Mouse (Mus musculus) kidney, adult 18-20 months (tissue): ENCODE data around the gene Nup98.

Source experiments
- DNase-seq: peaks from one replicate; pipeline ENCODE4 v3.0.0; 2021

The Nup98 gene

DNA sequence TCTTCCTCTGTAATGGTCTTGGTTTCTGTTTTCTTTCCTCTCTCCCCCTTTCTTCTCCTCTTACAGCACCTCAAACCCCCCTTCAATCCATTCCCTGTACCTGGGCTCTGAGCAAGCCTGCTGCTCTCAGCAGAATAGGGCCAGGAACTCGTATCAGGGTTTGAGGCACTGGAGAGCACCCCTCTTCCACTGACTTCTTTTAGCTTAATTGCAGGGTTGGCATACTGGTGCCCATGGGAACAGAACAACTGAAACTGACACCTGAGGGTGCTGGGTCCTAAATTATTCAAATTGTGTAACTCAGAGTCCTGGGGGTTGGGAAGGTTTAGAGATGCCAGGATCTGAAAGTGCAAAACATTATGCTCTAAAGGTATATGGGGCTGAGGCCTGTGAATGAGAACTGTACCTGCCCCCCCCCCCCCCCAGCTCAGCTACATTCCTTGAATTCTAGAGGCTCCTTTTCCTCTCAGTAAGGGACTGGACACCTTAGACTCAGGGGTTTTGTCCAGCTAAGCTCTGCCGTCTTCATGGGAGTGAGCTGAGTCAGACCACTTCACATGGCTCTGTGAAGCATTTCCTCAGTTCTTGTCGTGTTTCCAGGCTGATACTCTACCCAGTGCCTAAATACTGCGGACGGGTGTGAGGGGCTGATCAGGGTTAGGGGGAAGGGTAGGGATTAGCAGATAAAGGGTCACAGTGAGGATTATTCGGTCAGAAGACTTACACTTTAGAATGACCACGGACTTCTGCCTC, 93.2 kb downstream of the Nup98 start, which contains the start of gene Chrna10:
Gene Chrna10 (minus strand): TSS at position 250 of the 753 bp plus-strand sequence.
- DNase-seq: no peak

- no peak for DNase-seq
Measured at GRCm38 (mm10) chr7:102113151-102113729, 96.7 kb downstream of the Nup98 start.

DNA sequence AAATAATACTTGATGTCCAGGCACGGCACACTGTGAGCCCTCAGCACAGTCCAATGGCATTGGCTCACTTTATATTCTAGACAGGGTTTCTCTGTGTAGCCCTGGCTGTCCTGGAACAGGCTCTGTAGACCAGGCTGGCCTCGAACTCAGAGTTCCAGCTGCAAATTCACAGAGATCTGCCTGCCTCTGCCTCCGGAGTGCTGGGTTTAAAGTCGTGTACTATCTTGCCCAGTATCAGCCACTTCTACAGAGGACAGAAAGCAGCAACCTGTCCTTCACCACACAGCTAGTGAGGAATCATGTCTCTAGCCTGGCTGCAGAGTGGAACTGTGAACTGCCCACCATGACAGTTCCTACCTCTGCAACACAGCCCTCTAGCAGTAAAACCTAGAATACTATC, 100.2 kb downstream of the Nup98 start:
- no peak for DNase-seq

DNA sequence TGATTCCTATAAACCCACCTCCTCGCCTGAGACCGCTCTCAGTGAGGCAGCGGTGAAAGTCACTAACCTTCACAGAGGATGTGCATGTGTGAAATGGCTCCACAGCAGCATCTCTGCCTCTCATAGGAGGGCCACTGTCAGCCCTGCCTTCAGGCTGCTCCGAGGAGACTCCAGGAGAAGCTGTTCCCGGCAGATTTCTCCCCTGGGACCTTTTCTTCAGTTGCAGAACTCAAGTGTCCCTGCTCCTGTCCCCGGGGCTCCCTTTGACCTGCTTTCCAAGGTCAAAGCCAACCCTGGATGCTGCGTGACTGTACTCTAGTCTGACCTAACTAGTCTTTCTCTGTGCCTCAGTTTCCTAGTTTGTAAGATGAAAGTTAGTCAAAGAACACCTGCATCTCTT, 100.8 kb downstream of the Nup98 start, which contains the start of gene Art5:
Gene Art5 (minus strand): TSS at position 319 of the 400 bp plus-strand sequence.
- no peak for DNase-seq

DNA sequence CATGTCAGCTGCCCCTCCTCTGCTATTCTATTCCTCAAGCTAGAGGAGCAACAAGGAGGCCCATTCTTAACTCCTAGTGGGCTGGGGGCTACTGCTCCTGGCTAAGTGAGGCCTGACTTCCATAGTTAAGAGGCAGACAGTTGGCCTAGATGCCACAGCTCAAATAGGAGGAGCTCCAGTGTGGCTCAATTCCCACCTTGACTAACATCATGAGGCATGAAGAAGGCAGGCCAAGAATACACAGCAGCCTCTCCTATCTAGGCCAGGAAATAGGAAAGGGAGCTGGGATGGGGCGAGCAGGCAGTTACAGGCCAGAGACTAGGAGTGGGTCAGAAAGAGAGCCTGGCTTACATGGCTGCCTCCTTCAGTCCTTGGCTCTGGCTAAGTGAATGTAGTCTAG, 101.8 kb downstream of the Nup98 start:
- DNase-seq: no peak

DNA sequence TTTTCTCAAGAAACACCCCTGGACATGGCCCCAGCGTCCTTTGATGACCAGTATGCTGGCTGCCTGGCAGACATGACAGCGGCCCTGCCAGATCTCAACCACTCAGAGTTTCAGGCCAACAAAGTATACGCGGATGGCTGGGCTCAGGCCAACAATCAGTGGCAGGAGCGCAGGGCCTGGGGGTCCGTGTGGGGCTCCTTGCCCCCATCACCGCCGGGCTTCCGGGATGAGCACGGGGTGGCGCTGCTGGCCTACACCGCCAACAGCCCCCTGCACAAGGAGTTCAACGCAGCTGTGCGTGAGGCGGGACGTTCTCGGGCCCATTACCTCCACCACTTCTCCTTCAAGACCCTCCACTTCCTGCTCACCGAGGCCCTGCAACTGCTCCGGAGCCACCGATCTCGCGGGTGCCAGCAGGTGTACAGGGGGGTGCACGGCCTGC, 103.3 kb downstream of the Nup98 start:
- DNase-seq: no peak

- DNase-seq: no peak
Measured at GRCm38 (mm10) chr7:102104126-102104525, 105.8 kb downstream of the Nup98 start.

- DNase-seq: no peak
Measured at GRCm38 (mm10) chr7:102103555-102103954, 106.4 kb downstream of the Nup98 start.

DNA sequence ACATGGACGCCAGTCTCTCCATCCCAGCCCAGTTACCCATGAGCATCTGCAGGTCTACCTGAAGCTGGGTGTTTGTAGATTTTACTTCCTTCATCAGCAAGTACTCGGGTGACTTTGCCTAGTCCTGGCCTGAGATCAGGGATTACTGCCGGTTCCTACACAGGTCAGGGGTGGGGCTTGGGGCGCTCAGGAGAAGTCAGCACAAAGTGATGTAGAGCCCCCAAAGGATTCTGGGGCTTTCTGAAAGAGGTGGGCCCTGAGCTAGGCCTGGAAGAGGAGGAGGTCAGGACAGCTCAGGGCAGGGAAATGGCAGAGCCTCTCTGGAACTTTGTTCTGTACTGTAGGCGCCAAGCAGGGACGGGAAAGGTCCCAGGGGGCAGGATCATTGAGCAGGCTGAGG, 107.3 kb downstream of the Nup98 start:
- no peak for DNase-seq

GRCm38 (mm10) chr7:102102241-102102640, 107.7 kb downstream of the Nup98 start:
- DNase-seq: no peak

DNA sequence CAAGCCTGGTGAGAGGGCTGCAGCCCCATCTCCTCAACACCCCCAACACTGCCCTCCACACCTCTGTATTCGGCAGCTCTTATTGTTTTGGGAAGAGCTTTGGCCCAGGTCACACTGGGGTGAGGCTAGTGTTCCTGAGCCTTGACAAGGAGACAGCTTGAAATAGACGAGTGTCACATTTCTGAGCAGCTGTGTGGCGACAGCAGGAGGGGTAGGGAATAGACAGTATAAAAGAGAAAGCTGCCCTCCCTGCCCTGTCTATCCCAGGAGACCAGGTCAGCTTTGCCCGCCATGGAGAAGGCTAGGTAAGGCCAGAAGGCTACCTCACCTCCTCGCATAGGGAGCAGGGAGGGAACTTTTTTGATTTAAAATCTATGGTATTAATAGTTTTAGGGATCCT, 108.5 kb downstream of the Nup98 start, which contains the start of gene Art1:
Gene Art1 (plus strand): TSS at position 257 of the 400 bp plus-strand sequence.
- DNase-seq: no peak

DNA sequence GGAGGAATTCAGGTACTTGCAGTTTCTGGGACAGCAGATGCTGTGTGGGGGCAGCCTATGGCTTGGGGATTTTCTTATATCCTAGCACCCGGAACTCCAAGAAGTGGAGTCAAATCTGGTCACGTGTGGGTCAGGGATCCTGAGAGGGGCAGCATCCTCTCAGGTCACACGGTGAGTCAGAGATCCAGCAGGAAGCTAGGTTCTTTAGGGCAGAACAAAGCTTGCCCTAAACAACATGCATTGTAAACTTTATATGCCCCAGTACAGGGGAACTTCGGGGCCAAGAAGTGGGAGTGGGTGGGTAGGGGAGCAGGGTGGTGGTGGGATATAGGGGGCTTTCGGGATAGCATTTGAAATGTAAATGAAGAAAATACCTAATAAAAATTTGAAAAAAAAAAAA, 109.1 kb downstream of the Nup98 start:
- no peak for DNase-seq

GRCm38 (mm10) chr7:102099760-102100661, 110.0 kb downstream of the Nup98 start:
- peak; percentile 16 for DNase-seq

- no peak for DNase-seq
Measured at GRCm38 (mm10) chr7:102087336-102087735, 122.6 kb downstream of the Nup98 start.

DNA sequence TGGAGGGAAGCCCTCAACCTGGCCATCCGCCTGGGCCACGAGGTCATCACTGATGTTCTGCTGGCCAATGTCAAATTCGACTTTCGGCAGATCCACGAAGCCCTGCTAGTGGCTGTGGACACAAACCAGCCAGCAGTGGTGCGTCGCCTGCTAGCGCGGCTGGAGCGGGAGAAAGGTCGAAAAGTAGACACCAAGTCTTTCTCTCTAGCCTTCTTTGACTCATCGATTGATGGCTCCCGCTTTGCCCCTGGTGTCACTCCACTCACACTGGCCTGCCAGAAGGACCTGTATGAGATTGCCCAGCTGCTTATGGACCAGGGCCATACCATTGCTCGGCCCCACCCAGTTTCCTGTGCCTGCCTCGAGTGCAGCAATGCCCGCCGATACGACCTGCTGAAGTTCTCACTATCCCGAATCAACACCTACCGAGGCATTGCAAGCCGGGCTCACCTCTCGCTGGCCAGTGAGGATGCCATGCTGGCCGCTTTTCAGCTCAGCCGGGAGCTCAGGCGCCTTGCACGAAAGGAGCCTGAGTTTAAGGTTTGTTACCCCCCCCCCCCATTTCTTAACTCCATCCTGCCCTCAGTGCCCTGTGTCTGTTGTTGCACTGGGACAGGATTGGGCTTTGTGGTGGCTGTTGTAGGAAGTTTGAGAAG, 125.8 kb downstream of the Nup98 start:
- DNase-seq: no peak

- no peak for DNase-seq
Measured at GRCm38 (mm10) chr7:102082816-102083215, 127.2 kb downstream of the Nup98 start, which contains the start of gene Trpc2. TSS of gene Trpc2 (plus strand) at chr7:102083116.

- DNase-seq: no peak
Measured at GRCm38 (mm10) chr7:102081784-102082183, 128.2 kb downstream of the Nup98 start.

DNA sequence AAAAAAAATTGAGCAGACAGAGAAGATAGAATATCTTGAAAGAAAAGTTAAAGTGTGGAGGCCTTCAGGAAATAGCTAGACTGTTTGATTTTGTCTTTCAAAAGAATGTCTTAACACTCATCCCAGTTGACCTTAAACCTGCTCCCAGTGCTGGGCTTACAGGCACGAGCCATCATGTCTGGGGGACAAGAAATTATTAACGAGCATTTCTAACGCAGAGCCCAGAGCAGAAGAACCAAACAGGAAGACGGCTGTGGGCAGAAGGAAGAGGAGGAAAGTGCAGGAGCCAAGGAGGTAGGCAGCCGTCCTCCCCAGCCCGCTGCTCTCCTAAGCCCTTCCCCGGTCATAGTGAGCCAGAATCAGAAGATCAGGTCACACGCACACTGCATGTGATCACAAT, 129.7 kb downstream of the Nup98 start:
- DNase-seq: peak; percentile 12

GRCm38 (mm10) chr7:102078517-102078916, 131.5 kb downstream of the Nup98 start:
- DNase-seq: peak; percentile 31

DNA sequence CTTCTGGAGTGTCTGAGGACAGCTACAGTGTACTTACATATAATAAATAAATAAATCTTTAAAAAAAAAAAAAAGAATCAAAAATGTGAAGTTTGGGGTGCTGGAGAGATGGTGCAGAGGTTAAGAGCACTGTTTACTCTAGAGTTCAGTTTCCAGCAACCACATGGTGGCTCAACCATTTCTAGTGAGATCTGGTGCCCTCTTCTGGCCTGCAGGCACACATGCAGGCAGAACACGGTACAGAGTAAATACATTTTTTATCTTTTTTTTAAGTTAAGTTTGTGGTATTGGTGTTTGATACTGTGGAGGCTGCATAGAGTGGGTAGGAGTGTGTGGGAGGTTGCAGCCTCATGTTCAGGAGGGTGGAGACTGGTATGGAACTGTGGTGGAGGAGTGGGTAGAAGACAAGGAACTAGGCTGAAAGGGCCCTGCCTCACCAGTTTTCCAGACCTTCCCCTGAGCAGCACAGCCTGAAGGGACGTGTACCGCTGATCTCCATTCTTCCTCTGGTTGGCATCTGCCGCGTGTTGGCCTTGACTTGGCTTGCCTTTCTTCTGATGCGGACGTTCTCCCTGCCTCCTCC, 133.2 kb downstream of the Nup98 start:
- DNase-seq: no peak
